Mouse (Mus musculus) midbrain, embryonic 10.5 days (tissue): ENCODE results near the gene Bcl2a1d. TPM values are rescaled to one million over a fixed set of nuclear protein-coding genes. Genes with fewer than 3 reads are reported as not detected.

Experiments
- polyA plus RNA-seq: library from polyadenylated mRNA; unstranded; fragments of >200 nt; fragmentation: Nextera tagmentation; extraction: Ambion mirVana; gene quantifications from 2 replicates; pipeline ENCODE4 v1.2.1, GENCODE M21; 2016

Bcl2a1d gene
- polyA plus RNA-seq, 1 experiment from 2014 or later, result not detected

Other genes with a start within 250 kb of the Bcl2a1d start
- 110 and 115 TPM in 2 replicates for gene Syncrip, start 249.3 kb downstream of the Bcl2a1d start, polyA plus RNA-seq
- 5.9 and 9.1 TPM in 2 replicates for gene Zfp949, start 183.9 kb downstream of the Bcl2a1d start, polyA plus RNA-seq
- 0.06 and 0.24 TPM in 2 replicates for gene Trim43a, start 151.0 kb downstream of the Bcl2a1d start, polyA plus RNA-seq
- 23.6 and 28.4 TPM in 2 replicates for gene Mthfsl, start 11.6 kb downstream of the Bcl2a1d start, polyA plus RNA-seq
- gene Trim43c, start 107.2 kb upstream of the Bcl2a1d start, polyA plus RNA-seq, result 0.06 TPM in 1 of 2 replicates, not detected in the other
- not detected in 2 replicates for gene Bcl2a1a, start 225.0 kb upstream of the Bcl2a1d start, polyA plus RNA-seq